Mouse (Mus musculus): ENCODE measurements at regions not wholly inside any gene's neighbourhood (a gene's known extent, or its start where the extent isn't known, plus 50 kb on each side); places are given as distances from the start of the nearest gene placed in this dataset.
"Not testable (repeated sequence)": the region's sequence is repeated elsewhere in the genome, so short reads cannot be mapped to it uniquely, and the experiment has no call there.

DNA sequence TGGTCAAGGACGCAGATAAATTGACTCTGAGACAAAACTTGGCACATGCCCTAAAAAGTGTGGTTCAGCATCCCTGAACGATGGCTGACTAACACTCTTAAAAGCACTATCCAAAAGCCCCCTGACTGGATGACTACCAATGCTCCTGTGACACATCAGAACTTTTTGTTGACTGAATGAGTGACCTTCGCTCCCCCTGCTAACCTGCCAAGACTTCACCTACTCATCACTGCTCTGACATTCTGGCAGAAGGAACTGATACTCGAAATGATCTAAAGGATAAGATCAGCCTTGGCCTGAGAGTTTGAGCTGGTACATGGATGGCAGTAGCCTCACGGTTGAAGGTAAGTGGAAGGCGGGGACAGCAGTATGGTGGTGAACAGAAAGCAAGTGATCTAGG is 62.4 kb upstream of the Tgm3 start:
- not testable (repeated sequence) for DNase-seq (ENCODE audit: low spot score in 2 of 2)

DNA sequence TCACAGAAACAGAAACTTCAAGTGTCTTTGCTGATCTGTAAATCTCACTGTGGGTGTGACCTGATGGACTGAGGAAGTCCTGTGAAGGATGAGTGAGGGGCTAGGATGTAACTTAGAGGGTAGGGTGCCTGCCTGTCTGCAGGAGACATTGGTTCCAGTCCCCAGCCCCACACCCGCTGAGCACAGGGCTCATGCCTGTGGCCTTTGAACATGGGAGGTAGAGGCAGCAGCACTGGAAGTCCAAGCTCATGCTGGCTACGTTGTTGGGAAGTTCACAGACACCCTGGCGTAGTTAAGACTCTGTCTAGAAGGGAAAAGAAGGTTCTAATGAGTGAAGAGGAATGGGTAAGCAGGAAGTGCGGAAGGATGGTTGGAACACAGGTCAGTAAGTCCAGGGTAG is 59.7 kb upstream of the Tgm3 start:
- DNase-seq (ENCODE audit: low spot score in 2 of 2): no peak

DNA sequence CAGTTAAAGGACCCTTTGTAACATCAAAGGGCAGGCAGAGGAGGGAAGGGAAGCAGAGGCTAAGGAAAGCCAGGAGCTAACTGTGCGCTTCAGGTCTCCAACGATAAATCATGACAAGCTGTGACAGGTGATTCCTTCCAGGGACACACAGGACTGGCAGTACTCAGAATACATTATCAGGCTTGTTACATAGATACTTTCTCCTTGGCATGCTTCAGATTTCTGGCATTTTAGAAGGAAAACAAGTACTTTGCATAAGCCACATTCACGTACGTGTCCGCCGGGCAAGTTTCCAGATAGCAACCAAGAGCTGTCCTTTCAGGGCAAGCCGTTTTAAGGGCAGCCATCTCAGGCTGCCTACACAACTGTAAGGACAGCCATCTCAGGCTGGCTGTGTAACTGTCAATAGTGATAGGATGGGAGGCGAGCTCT is 56.9 kb upstream of the Tgm3 start:
- no peak for DNase-seq (ENCODE audit: low spot score in 2 of 2)

DNA sequence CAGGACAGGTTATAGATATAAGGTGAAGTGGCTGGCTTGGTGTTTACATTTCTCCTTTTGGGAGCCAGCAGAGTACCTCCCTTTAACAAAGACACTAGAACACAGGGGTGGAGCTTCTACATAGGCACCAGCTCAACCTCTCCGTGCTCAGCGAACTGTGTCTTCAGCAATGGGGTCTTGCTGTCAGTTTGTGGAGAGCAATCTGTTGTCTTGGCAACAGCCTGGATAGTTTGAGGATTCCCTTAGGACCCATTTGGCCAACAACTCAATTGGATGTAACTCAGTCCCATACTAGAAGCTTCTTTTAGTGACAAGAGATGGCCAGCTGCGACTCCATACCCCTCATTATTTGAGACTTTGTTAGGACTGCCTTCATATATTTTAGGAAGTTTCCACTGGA is 54.0 kb upstream of the Tgm3 start:
- no peak for DNase-seq (ENCODE audit: low spot score in 2 of 2)

DNA sequence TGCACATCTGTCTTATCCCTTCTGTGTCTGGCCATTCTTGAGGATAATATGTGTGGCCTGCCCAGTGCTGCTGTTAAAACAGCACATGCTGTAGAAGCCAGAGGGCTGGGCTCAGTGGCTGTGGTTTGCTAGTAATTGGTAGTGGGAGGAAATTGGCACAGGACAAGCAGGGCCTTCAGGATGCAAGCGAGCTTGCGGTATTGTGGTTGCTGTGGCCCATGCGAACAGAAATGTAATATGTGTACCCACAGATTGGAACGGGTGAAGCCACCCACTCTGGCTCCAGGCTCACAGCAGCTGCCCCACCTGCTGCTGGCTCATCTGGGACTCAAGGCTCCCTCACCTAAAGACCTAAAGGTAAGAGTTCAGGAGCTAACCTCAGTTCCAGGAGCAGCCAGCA is 51.8 kb upstream of the Tgm3 start:
- no peak for DNase-seq (ENCODE audit: low spot score in 2 of 2)

DNA sequence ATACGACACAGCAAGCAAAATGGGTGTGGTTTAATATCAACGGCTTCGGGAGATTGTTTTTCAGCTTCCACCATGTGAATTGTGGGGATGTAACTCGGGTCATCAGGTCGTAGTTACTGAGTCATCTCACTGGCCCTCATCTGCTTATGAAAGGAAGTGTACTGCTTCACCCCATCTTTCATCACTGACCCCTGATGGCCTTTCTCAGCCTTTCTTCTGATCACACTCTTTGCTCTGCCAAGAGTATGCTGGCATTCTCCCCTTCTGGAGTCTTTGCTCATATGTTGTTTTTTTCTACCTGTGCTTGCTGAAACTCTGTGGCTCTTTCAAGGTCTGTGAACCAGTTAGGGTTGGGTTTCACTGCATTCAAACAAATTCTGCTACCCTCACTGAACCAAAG is 50.6 kb upstream of the Tgm3 start:
- DNase-seq (ENCODE audit: low spot score in 2 of 2): no peak

All from right cerebral cortex, adult 2 months (tissue).